Mouse (Mus musculus): Measurements from ENCODE around the gene Kcnt1.

DNA sequence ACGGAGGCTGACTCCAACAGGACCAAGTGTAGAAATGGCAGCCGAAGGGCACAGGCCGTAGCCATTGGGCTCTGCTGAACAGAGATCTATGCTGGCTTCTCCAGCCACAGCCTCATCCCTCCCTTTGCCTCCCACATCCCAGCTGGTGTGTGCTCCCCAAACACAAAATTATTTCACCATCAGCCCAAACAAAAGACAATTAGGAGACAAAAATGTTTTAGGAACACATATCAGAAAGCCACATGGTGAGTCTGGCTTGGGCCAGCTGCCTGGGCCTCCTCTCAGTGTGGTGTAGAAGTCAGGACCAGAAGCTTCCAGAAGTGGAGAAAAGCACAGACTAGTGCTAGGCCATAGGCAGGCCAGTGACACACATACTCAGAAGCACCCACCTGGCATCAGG is 19.4 kb upstream of the Kcnt1 start:
- no peak for TF ChIP-seq CTCF (IDR thresholded peaks at IDR 0.05; ENCODE audit: low read depth, low read length)
- no peak for TF ChIP-seq POLR2A (IDR thresholded peaks at IDR 0.05; ENCODE audit: insufficient read depth, low read length)

Data from ES-Bruce4 (cell line).